Mouse (Mus musculus) frontal cortex, postnatal 36 days (tissue): ENCODE data around the gene Eya2.
A peak's percentile ranks its signal among the peaks of the same experiment; 100 is the strongest.
"Not testable (repeated sequence)": the region's sequence is repeated elsewhere in the genome, so short reads cannot be mapped to it uniquely, and the experiment has no call there.

Source experiments
- DNase-seq, 2 experiments: peaks; one replicate each; pipeline ENCODE4 v3.0.0; 2022; ENCODE audit warnings: low spot score in 2 of 2

The Eya2 gene

GRCm38 (mm10) chr2:165778927-165779326, 184.1 kb downstream of the Eya2 start:
- peak; percentile 78 to 91 for DNase-seq

DNA sequence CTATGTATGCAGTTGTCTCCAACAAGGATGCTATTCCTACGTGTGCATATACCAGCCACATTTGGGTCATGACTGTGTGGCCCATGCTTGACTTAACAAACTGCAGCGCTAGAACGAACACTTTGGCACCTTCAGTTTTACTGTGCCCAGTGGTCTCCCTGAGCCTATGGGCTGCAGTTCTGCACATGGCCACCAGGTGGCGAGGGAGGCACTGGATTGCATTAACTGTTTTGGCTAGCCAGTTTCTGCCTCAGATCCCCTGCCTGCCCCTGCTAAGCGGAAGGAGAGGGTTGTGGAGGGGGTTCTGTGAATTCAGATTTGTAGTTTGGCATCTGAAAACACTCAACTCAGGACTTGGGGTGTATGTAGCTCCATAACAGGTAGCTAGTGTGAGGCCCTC, 187.5 kb downstream of the Eya2 start:
- DNase-seq, result peak; percentile 80 to 87

- no peak for DNase-seq
Observed at GRCm38 (mm10) chr2:165785312-165786036, 190.6 kb downstream of the Eya2 start.

DNA sequence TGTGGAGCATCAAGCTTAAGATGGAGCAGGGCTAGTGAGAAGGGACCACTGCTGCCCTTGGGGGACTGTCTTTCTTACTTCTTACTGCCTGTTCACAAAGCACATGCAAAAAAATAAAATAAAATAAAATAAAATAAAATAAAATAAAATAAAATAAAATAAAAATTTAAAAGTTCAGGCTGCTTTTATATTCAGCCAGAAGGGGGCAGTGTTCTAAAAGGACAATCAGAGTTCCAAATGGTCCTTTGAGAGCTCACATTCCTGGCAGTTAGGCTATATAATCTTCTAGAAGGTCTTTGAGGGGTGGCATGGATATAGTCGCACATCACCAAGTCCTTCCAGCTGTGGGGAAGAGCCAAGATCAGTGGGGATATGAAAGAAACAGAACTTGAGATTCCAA, 191.6 kb downstream of the Eya2 start:
- no peak for DNase-seq

GRCm38 (mm10) chr2:165788005-165788404, 193.2 kb downstream of the Eya2 start:
- DNase-seq, result peak; percentile 64 to 75

DNA sequence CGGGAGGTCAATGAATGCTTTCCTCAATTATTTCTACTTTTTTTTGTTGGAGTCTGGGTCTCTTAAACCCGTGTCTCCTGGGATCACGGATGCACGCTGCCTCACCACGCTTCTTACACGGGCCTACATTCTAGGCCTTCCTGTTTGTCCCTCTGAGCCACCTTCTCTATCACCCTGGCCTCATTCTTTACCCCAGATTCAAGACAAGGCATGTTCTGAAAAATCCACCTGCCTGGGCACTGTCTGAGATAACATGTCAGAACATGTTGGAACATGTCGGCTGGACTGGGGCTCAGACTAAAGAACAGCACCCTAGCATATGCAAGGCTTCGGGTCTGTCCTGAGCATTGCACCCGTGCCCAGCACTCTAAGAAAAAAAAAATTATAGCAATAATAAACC, 194.0 kb downstream of the Eya2 start:
- no peak for DNase-seq

DNA sequence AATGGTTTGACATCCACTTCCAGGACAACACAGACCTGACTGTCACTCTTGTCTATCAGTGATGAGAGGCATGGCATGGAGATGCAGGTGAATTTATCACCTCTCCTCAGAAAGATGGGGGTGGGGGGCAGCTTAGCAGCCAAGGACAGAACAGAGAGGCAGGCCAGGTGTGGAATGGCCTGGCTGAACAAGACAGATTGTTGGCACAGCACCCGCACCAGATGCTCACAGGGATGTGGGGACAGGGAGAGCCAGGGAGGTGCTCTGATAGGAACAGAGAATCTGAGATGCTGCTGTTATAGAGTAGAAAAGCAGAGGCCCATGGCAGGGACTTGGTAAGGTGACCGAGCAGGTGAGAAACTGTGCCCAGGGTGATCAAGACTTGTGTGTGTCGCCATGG, 194.8 kb downstream of the Eya2 start:
- DNase-seq, result no peak

DNA sequence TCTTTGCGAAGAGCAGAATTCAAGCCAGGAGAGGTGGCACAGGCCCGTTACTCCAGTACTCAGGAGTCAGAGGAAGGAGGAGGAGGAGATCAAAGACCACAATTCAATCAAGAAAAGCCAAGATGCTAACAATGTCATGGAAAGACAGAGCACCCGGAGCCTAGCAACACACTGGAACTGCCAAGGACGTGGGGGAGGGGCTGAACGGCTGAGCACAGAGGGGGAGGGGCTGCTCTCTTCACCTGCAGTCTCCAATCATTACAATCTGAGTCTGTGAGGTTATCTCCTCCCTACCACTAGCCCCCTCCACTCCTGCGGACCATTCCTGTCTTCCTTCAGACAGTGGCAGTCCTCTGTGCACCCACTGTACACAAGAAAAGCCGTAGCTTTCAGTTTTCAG, 196.2 kb downstream of the Eya2 start:
- no peak for DNase-seq

GRCm38 (mm10) chr2:165791657-165792056, 196.8 kb downstream of the Eya2 start:
- DNase-seq, result peak; percentile 56 to 63

DNA sequence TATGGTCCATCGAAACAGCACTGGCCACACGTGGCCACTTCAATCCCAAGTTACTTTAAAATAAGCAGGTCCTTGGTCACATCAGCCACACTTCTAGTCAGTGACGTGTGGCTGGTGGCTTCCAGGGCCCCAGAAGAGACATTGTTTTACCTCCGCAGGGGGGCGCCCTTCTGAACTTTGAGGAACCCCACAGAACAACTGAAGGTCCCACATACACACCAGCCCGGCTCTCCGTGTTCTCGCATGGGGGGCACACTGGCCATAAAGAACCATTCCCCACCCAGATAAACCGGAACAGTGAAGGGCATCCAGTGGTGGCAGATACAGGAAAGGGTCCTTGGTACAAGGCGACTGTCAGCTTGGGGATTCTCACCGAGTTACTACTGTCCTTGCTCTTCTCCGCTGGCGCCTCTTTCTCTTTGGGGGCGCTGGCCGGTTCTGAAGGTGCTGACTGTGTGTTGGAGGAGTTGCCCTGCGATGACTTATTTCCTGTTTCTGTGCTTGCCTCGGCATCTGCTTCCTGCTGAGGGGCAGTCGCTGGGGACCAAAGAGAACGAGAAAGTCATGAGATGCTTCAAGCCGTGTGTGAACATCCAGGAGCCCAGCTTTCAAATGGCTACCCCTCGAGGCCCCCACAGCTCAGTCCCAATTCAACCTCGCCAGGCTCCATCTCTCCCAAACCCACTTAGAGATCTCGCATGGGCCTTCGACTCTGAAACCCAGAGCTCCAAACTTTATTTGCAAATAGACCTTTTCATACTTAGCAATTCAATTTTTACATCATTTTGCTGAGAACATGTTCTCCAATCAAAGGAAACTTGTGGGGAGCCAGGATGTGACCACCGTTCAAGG, 197.8 kb downstream of the Eya2 start:
- DNase-seq, result no peak

GRCm38 (mm10) chr2:165793283-165793638, 198.4 kb downstream of the Eya2 start:
- DNase-seq, result no peak

- DNase-seq, result no peak
Observed at GRCm38 (mm10) chr2:165797876-165798275, 203.0 kb downstream of the Eya2 start.

DNA sequence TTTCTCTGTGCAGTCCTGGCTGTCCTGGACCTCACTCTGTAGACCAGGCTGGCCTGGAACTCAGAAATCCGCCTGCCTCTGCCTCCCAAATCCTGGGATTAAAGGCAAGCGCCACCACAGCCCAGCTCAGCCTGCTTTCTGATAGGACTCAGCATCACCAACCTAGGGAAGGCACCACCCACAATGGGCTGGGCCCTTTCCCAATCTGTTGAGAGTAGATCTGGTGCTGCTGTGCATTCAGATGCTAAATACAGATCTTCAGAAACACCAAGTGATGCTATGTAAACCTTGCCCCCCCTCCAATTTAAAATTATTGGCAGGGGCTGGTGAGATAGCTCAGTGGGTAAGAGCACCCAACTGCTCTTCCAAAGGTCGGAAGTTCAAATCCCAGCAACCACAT, 205.3 kb downstream of the Eya2 start:
- not testable (repeated sequence) for DNase-seq

- DNase-seq, result no peak
Observed at GRCm38 (mm10) chr2:165808179-165808975, 213.5 kb downstream of the Eya2 start.

- no peak for DNase-seq
Observed at GRCm38 (mm10) chr2:165809091-165809490, 214.3 kb downstream of the Eya2 start.

DNA sequence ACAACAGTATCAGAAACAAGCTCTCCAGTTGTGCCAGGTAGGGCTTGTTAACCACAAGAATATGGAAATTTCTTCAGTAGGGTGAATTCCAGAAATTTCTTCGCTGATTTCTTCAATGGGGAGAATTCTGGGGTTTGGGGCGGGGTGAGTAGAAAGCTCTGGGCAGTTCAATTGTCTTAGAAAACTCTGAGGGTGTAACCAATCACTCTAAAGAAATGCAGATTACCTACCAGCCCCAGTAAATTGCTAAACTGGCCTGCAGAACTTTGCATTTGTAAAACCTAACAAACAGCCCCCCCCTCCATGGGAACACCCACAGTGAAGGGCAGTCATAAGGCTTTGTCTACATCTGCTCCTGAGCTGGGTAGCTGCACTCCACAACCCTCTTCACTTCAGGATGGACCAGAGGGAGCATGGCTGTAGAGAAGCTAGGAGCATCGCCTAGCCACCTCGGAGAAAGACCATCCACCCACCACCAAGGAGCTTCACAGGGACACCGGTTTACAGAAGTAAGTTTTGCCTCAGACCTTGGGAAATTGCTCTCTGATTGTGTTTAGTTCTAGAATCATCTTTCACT, 215.2 kb downstream of the Eya2 start:
- DNase-seq, result no peak

- DNase-seq, result peak in 1 of 2 experiments; percentile 64
Observed at GRCm38 (mm10) chr2:165811536-165811935, 216.7 kb downstream of the Eya2 start.

- DNase-seq, result no peak
Observed at GRCm38 (mm10) chr2:165812889-165813288, 218.1 kb downstream of the Eya2 start.

DNA sequence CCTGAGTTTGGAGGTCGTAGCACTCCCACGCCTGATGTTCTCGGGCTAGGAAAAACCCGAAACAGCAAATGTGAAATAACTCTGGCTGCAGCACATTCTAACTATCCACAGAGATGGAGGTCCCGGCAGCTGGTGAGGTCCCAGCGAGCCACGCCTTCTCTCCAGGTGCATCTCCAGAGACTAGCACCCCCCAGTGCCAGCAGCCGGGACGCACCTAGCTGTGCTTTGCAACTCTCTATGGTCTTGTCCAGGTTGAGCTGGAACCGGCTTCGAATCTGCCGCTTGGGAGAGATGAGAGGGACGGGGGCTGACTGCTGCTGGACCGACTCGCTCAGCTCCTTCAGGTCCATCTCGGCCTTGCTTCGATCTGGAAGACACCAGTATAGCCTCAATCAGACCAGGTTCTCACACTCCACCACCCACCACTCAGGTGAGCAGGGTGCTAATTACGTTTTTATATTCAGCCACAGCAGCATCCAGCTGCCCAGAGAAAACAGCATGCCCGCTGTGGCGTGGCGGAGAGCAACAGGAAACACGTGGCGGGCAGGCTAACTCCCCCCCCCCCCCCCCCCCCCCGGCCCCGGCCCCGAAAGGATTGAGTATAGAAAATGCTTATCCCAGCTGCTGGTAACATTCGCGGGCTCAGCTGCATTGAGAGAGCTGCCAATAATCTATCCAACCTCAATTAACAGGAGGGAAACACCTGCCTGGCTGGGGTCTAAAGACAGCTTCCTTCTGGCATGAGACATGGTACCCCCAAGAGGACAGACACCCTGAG, 220.5 kb downstream of the Eya2 start:
- no peak for DNase-seq

GRCm38 (mm10) chr2:165817437-165817836, 222.6 kb downstream of the Eya2 start:
- peak; percentile 64 for DNase-seq

- no peak for DNase-seq
Observed at GRCm38 (mm10) chr2:165818570-165818969, 223.7 kb downstream of the Eya2 start.
